Mouse (Mus musculus) stomach, embryonic 14.5 days (tissue): ENCODE measurements at regions not wholly inside any gene's neighbourhood (a gene's known extent, or its start where the extent isn't known, plus 50 kb on each side); places are given as distances from the start of the nearest gene placed in this dataset.

ENCODE experiments used
- ATAC-seq: fragments of 200-750 bp; cut with Nextera tagmentation; 2 replicates; pipeline ENCODE4 v1.8.0; 2017; ENCODE audit warnings: low read depth, moderate TSS enrichment; ENCODE audit not compliant: insufficient number of reproducible peaks, insufficient read depth, low FRiP score
- H3K27ac ChIP-seq: fragments of 300-500 bp; sonication (generic); 2 replicates; pipeline ENCODE4 v1.5.1; 2014; ENCODE audit warnings: mild to moderate bottlenecking, low read length, moderate library complexity, mixed read lengths
- H3K27me3 ChIP-seq: fragments of 300-500 bp; sonication (generic); 2 replicates; pipeline ENCODE4 v1.6.1; 2014; ENCODE audit warnings: low read length, control low read depth, mixed read lengths; ENCODE audit not compliant: control insufficient read depth, insufficient read depth
- H3K36me3 ChIP-seq: fragments of 300-500 bp; sonication (generic); 2 replicates; pipeline ENCODE4 v1.6.1; 2014; ENCODE audit warnings: mild to moderate bottlenecking, control low read depth, low read length, moderate library complexity, mixed read lengths; ENCODE audit not compliant: control insufficient read depth, insufficient read depth
- H3K4me1 ChIP-seq: fragments of 300-500 bp; sonication (generic); 2 replicates; pipeline ENCODE4 v1.6.1; 2014; ENCODE audit warnings: low read length, control low read depth, mixed read lengths; ENCODE audit not compliant: control insufficient read depth, insufficient read depth
- H3K4me2 ChIP-seq: fragments of 300-500 bp; sonication (generic); replicated peaks from 2 replicates; pipeline ENCODE4 v1.6.1; 2014; ENCODE audit warnings: low read depth, low read length, control low read depth
- H3K4me3 ChIP-seq: fragments of 300-500 bp; sonication (generic); 2 replicates; pipeline ENCODE4 v1.5.1; 2014; ENCODE audit warnings: low read depth, low read length, control low read depth
- H3K9ac ChIP-seq: fragments of 300-500 bp; sonication (generic); replicated peaks from 2 replicates; pipeline ENCODE4 v1.6.1; 2014; ENCODE audit warnings: low read depth, mild to moderate bottlenecking, control low read depth, low read length, moderate library complexity, mixed read lengths
- H3K9me3 ChIP-seq: fragments of 300-500 bp; sonication (generic); 2 replicates; pipeline ENCODE4 v1.6.1; 2016; ENCODE audit warnings: low read depth, low read length, control low read depth; ENCODE audit not compliant: control insufficient read depth
- WGBS: fragments of 180-500 bp; shearing (Covaris S2); extraction: QIAGEN DNeasy Blood & Tissue Kit; methylation state at CpG from one replicate; pipeline ENCODE4 v1.1.7; 2014; 5-methylcytosine and 5-hydroxymethylcytosine counted together

DNA sequence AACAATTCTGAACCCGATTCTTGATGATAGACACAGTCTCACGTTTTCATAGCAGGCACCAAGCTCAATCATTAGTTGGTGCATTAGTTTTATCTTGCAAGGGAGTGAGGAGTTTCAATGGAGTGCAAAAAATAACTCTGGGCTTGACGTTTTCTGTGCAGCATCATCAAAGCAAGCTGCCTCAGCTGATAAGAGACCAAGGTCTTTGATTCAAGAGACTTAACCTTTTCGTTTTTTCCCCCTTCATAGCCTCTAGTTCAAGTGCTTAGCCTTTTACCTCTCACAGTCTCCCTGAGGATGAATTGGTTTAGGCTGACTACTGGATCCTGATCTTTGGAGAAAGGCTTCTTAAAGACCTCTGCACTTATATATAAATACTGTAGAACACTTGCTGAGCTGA lies 109.1 kb upstream of the Sel1l start:
- Histone ChIP-seq H3K27ac (no peak overlapping the region), H3K4me3 (no peak overlapping the region), H3K4me1 (no peaks in the 10 kb centered on the region), H3K9ac (no peak overlapping the region), H3K27me3 (no peaks in the 10 kb centered on the region), H3K36me3 (no peaks in the 10 kb centered on the region), H3K4me2 (no peak overlapping the region), H3K9me3 (no peaks in the 10 kb centered on the region)
- 62% methylated on average over 4 of the region's 4 CpGs for WGBS
- ATAC-seq: no peak

- H3K4me2 ChIP-seq: no peak overlapping the region
- no peaks in the 10 kb centered on the region for H3K9me3 ChIP-seq
- no peak overlapping the region for H3K4me3 ChIP-seq
- H3K27ac ChIP-seq: no peak overlapping the region
- no peaks in the 10 kb centered on the region for H3K27me3 ChIP-seq
- no peaks in the 10 kb centered on the region for H3K4me1 ChIP-seq
- 77% methylated on average over 3 of the region's 3 CpGs for WGBS
- no peaks in the 10 kb centered on the region for H3K36me3 ChIP-seq
- H3K9ac ChIP-seq: no peak overlapping the region
- no peak for ATAC-seq
These were observed 107.5 kb upstream of the Sel1l start for GRCm38 (mm10) chr12:91956411-91956810.

- Histone ChIP-seq H3K4me2 (no peak overlapping the region), H3K4me3 (no peak overlapping the region), H3K36me3 (no peaks in the 10 kb centered on the region), H3K27ac (no peak overlapping the region), H3K9me3 (no peaks in the 10 kb centered on the region), H3K27me3 (no peaks in the 10 kb centered on the region), H3K9ac (no peak overlapping the region), H3K4me1 (no peaks in the 10 kb centered on the region)
- WGBS: 53% methylated on average over 8 of the region's 8 CpGs
- no peak for ATAC-seq
These were observed 99.7 kb upstream of the Sel1l start for GRCm38 (mm10) chr12:91948602-91949167.

- ATAC-seq: no peak
- Histone ChIP-seq H3K4me3 (no peak overlapping the region), H3K9me3 (no peaks in the 10 kb centered on the region), H3K27me3 (no peaks in the 10 kb centered on the region), H3K4me2 (no peak overlapping the region), H3K27ac (no peak overlapping the region), H3K4me1 (no peaks in the 10 kb centered on the region), H3K9ac (no peak overlapping the region), H3K36me3 (no peaks in the 10 kb centered on the region)
- 72% methylated on average over 3 of the region's 3 CpGs for WGBS
These were observed 99.0 kb upstream of the Sel1l start for GRCm38 (mm10) chr12:91947998-91948397.

DNA sequence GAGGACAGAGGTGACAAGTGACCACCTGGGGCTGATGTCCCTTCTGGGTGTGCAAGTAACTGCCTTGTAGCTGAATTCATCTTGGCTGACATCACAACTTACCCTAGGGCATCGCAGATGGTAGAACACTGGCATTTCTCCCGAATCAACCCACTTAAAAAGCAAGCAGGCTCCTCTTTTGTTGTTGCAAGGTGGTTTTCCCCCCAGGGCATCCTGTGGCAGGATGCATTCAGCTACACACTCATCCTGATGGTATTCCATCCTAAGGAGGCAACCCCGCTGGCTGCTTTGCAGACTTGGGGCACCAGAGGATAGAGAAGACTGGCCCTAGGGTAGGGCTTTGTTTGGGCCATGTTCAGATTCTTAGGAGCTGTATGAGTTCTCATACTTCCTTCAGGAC lies 97.6 kb upstream of the Sel1l start:
- no peak overlapping the region for H3K4me3 ChIP-seq
- no peak overlapping the region for H3K27ac ChIP-seq
- no peak for ATAC-seq
- no peaks in the 10 kb centered on the region for H3K27me3 ChIP-seq
- no peaks in the 10 kb centered on the region for H3K36me3 ChIP-seq
- H3K4me1 ChIP-seq: no peaks in the 10 kb centered on the region
- WGBS: 96% methylated on average over 3 of the region's 3 CpGs
- no peak overlapping the region for H3K4me2 ChIP-seq
- no peaks in the 10 kb centered on the region for H3K9me3 ChIP-seq
- no peak overlapping the region for H3K9ac ChIP-seq

GRCm38 (mm10) chr12:91932490-91933361 lies 83.8 kb upstream of the Sel1l start:
- WGBS: 25% methylated on average over 7 of the region's 7 CpGs
- no peaks in the 10 kb centered on the region for H3K4me1 ChIP-seq
- no peaks in the 10 kb centered on the region for H3K36me3 ChIP-seq
- H3K4me2 ChIP-seq: no peak overlapping the region
- no peaks in the 10 kb centered on the region for H3K27me3 ChIP-seq
- no peak for ATAC-seq
- no peak overlapping the region for H3K4me3 ChIP-seq
- H3K27ac ChIP-seq: no peak overlapping the region
- no peaks in the 10 kb centered on the region for H3K9me3 ChIP-seq
- H3K9ac ChIP-seq: no peak overlapping the region

DNA sequence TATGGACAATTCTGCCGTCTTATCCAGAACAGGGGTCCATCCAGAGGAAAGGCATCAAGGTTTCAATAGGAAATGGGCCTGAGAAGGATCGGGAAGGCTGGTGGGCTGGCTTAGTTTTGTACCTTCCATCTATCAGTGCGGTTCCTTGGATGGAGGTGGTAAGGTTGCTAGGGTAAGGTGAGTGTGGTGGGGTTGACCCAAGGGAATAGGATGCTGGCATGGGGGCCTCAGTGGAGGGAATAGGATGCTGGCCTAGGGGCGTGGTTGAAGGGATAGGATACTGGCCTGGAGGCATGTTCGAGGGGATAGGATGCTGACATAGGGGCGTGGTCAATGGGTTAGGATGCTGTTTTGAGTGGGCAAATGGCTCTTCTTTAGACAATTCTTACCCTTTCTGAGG lies 82.6 kb upstream of the Sel1l start:
- Histone ChIP-seq H3K4me2 (no peak overlapping the region), H3K27me3 (no peaks in the 10 kb centered on the region), H3K9ac (no peak overlapping the region), H3K4me3 (no peak overlapping the region), H3K9me3 (no peaks in the 10 kb centered on the region), H3K4me1 (no peaks in the 10 kb centered on the region), H3K36me3 (no peaks in the 10 kb centered on the region), H3K27ac (no peak overlapping the region)
- 86% methylated on average over 6 of the region's 6 CpGs for WGBS
- ATAC-seq: no peak

- Histone ChIP-seq H3K4me1 (no peaks in the 10 kb centered on the region), H3K4me3 (no peak overlapping the region), H3K9ac (no peak overlapping the region), H3K9me3 (no peaks in the 10 kb centered on the region), H3K27ac (no peak overlapping the region), H3K27me3 (no peaks in the 10 kb centered on the region), H3K4me2 (no peak overlapping the region), H3K36me3 (no peaks in the 10 kb centered on the region)
- 64% methylated on average over 7 of the region's 7 CpGs for WGBS
- no peak for ATAC-seq
These were observed 80.6 kb upstream of the Sel1l start for GRCm38 (mm10) chr12:91929386-91930054.
